Mouse (Mus musculus) kidney, embryonic 16.5 days (tissue): Measurements from ENCODE around the gene Spata13. TPM values are rescaled to one million over a fixed set of nuclear protein-coding genes. Genes with fewer than 3 reads are reported as not detected.

Source experiments
- ATAC-seq: fragments of 200-750 bp; cut with Nextera tagmentation; 2 replicates; pipeline ENCODE4 v1.8.0; 2017; ENCODE audit warnings: moderate TSS enrichment; ENCODE audit not compliant: low FRiP score, low TSS enrichment
- H3K27ac ChIP-seq: fragments of 300-500 bp; sonication (generic); 2 replicates; pipeline ENCODE4 v1.5.1; 2014; ENCODE audit warnings: low read length
- H3K27me3 ChIP-seq: fragments of 300-500 bp; sonication (generic); 2 replicates; pipeline ENCODE4 v1.6.1; 2014; ENCODE audit warnings: low read length, control low read depth, mixed read lengths; ENCODE audit not compliant: insufficient read depth
- H3K36me3 ChIP-seq: fragments of 300-500 bp; sonication (generic); 2 replicates; pipeline ENCODE4 v1.6.1; 2014; ENCODE audit warnings: low read length, control low read depth, mixed read lengths; ENCODE audit not compliant: insufficient read depth
- H3K4me1 ChIP-seq: fragments of 300-500 bp; sonication (generic); 2 replicates; pipeline ENCODE4 v1.6.1; 2014; ENCODE audit warnings: low read length, control low read depth, mixed read lengths; ENCODE audit not compliant: insufficient read depth
- H3K4me2 ChIP-seq: fragments of 300-500 bp; sonication (generic); replicated peaks from 2 replicates; pipeline ENCODE4 v1.6.1; 2014; ENCODE audit warnings: low read depth, low read length
- H3K4me3 ChIP-seq: fragments of 300-500 bp; sonication (generic); 2 replicates; pipeline ENCODE4 v1.5.1; 2014; ENCODE audit warnings: mild to moderate bottlenecking, low read length
- H3K9ac ChIP-seq: fragments of 300-500 bp; sonication (generic); replicated peaks from 2 replicates; pipeline ENCODE4 v1.6.1; 2014; ENCODE audit warnings: low read length
- H3K9me3 ChIP-seq: fragments of 300-500 bp; sonication (generic); 2 replicates; pipeline ENCODE4 v1.6.1; 2016; ENCODE audit warnings: low read length, control low read depth
- WGBS: fragments of 180-500 bp; shearing (Covaris S2); extraction: QIAGEN DNeasy Blood & Tissue Kit; methylation state at CpG from one replicate; pipeline ENCODE4 v1.1.7; 2014; 5-methylcytosine and 5-hydroxymethylcytosine counted together
- polyA plus RNA-seq: library from polyadenylated mRNA; unstranded; fragments of >200 nt; fragmentation: Nextera tagmentation; extraction: Ambion mirVana; gene quantifications from 2 replicates; pipeline ENCODE4 v1.2.1, GENCODE M21; 2015

Spata13 gene
- polyA plus RNA-seq, 1 experiment from 2014 or later = 68.1 TPM

DNA sequence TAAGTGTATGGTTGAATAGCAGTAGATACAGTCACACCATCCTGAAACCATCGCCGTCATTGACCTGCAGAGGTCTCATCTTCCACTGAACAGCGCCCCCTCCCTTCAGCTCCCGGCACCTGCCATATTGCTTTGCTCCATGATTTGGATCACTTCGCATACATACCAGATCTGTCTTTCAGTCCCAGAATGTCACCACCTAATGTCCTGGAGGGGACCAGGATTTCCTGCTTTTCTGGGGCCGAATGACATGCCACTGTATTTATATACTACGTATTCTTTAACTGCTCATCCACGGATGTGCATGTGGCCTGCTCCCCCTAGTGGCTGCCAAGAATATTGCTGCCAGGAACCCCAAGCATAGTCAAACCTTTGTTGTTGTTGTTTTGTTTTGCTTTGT lies 137.3 kb downstream of the Spata13 start:
- Histone ChIP-seq H3K9ac (no peak overlapping the region), H3K36me3 (no peaks in the 10 kb centered on the region), H3K4me1 (no peaks in the 10 kb centered on the region), H3K27me3 (no peaks in the 10 kb centered on the region), H3K4me3 (peak overlapping the region; percentile 35), H3K9me3 (no peaks in the 10 kb centered on the region), H3K4me2 (peak overlapping the region; percentile 57), H3K27ac (no peak overlapping the region)
- no peak for ATAC-seq
- 4% methylated on average over 8 of the region's 8 CpGs for WGBS

DNA sequence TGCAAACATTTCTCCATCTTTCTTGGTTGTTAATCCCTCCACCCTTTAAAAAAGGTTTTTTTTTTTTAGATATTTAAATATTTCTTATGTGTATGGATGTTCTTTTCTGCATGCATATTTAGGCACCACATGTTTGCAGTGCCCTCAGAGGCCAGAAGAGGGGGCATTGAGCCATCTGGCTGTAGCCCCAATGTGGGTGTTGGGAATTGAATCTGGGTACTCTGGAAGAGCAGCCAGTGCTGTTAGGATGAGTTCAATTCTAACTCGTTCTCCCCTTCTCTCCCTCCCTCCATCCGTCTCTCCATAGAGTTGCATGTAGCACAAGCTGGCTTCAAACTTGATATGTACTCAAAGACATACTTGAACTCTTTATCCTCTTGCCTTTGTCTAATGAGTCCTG lies 139.7 kb downstream of the Spata13 start:
- H3K27ac ChIP-seq = no peak overlapping the region
- WGBS = 89% methylated on average over 2 of the region's 2 CpGs

DNA sequence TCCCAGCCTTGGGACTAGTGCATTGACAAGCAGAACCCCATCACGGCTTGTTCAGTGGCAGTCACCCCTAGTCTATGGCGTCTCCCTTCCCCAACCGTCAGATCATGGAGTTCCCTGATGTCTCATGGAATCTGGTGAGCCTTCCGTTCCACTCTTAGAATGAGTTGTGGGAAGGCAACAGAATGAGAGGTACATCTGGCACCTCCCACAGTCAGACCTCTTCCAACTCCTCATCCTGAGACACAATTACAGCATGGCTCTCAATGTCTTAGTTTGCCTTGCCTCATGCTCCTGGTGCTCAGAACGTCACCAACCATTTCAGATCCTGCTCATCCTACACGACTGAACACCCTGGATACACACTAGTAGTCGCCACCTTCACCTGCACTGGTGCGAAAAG lies 142.7 kb downstream of the Spata13 start:
- Histone ChIP-seq H3K4me2 (no peak overlapping the region), H3K4me1 (no peaks in the 10 kb centered on the region), H3K9me3 (no peaks in the 10 kb centered on the region), H3K36me3 (no peaks in the 10 kb centered on the region), H3K27ac (no peak overlapping the region), H3K27me3 (no peaks in the 10 kb centered on the region), H3K9ac (no peak overlapping the region), H3K4me3 (no peak overlapping the region)
- WGBS = 80% methylated on average over 8 of the region's 8 CpGs
- no peak for ATAC-seq

More for the DNA sequence above, 139.7 kb downstream of the Spata13 start:
- Histone ChIP-seq H3K4me3 (no peak overlapping the region), H3K36me3 (no peaks in the 10 kb centered on the region), H3K27me3 (no peaks in the 10 kb centered on the region), H3K4me2 (no peak overlapping the region), H3K9ac (no peak overlapping the region), H3K4me1 (no peaks in the 10 kb centered on the region), H3K9me3 (no peaks in the 10 kb centered on the region)
- no peak for ATAC-seq

DNA sequence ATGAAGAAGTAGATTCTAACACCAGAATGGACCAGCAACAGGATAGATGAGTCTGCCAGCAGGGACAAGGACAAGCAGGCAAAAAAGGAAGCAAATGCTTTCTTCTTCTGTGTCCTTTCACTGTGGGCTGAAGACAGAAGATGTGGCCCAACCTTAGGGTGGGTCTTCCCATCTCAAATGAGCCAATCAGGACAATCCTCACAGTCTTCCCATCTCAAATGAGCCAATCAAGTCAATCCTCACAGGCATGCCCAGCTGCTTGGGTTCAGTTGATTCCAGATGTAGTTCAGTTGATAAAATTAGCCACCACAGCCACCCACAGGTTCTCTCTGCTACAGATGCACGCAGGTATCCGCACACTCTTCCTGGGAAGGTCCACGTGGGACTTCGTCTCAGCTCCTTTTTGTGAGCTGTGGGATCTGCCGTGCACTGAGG lies 143.7 kb downstream of the Spata13 start:
- no peak overlapping the region for H3K4me2 ChIP-seq
- no peak overlapping the region for H3K27ac ChIP-seq
- no peaks in the 10 kb centered on the region for H3K4me1 ChIP-seq
- no peak for ATAC-seq
- no peaks in the 10 kb centered on the region for H3K36me3 ChIP-seq
- no peaks in the 10 kb centered on the region for H3K27me3 ChIP-seq
- H3K9ac ChIP-seq = no peak overlapping the region
- H3K9me3 ChIP-seq = no peaks in the 10 kb centered on the region
- 86% methylated on average over 5 of the region's 5 CpGs for WGBS
- no peak overlapping the region for H3K4me3 ChIP-seq

DNA sequence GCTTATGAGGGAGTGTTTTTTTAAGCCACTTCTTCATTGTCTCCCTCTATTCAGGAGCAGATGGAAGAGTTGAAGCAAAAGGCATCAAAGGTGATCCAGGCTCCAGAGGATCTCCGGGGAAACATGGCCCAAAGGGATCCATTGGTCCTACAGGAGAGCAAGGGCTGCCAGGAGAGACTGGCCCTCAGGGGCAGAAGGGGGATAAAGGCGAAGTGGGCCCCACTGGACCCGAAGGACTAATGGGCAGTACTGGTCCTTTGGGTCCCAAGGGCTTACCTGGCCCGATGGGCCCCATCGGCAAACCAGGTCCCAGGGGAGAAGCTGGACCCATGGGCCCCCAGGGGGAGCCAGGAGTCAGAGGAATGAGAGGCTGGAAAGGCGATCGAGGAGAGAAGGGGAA lies 145.4 kb downstream of the Spata13 start:
- 98% methylated on average over 7 of the region's 7 CpGs for WGBS
- ATAC-seq = no peak
- no peak overlapping the region for H3K9ac ChIP-seq
- no peaks in the 10 kb centered on the region for H3K9me3 ChIP-seq
- no peaks in the 10 kb centered on the region for H3K27me3 ChIP-seq
- no peak overlapping the region for H3K4me2 ChIP-seq
- H3K27ac ChIP-seq = no peak overlapping the region
- no peaks in the 10 kb centered on the region for H3K4me1 ChIP-seq
- no peaks in the 10 kb centered on the region for H3K36me3 ChIP-seq
- H3K4me3 ChIP-seq = no peak overlapping the region

DNA sequence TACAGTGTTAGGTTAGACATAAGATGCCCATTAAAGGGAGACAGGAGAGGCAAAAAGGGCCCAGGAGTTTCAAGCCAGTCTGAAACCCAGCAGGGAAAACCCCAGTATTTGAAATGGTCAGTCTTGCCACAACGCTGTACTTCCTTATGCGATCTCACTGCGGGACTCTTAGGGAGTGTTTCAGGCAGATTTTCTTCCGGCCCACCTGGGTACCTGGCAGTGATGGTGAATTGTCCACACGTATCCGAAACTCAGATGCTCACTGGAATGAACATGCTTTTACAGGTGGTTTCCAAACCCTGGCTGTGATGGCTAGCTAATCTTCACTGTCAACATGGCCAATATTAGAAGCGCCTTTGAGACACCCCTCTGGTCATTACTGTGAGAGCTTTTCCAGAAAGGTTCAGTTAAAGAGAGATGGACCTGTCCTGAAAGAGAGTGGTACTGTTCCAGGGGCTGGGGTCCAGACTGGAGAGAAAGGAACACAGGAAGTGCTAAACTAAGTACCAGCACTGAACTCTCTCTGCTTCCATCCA lies 148.4 kb downstream of the Spata13 start:
- WGBS = 50% methylated on average over 7 of the region's 7 CpGs
- peaks cover 9% of the 10 kb centered on the region; the same call in 1 of the 2 replicates for H3K4me1 ChIP-seq
- no peaks in the 10 kb centered on the region for H3K9me3 ChIP-seq
- H3K36me3 ChIP-seq = no peaks in the 10 kb centered on the region
- no peak overlapping the region for H3K4me2 ChIP-seq
- H3K9ac ChIP-seq = no peak overlapping the region
- ATAC-seq = no peak
- H3K27me3 ChIP-seq = no peaks in the 10 kb centered on the region
- no peak overlapping the region for H3K4me3 ChIP-seq
- no peak overlapping the region for H3K27ac ChIP-seq

DNA sequence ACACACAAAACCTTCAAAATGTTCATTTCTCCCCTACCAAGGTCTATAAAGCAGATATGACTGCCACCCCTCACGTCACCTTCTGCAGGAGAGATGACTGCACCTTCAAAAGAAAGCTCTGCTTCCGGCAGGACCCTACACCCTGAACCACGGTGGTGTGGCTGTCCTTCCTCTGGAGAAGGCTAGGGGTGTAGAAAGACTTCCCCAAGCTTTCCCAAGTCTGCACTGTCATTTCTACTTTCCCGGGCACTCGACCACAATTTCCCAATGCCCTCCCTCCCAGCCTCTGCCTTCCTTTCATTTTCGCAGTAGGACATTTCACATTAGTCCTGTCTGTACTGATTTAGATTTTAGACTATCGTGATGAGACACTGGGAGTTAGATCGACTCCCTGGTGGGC lies 149.4 kb downstream of the Spata13 start:
- peaks cover 9% of the 10 kb centered on the region; the same call in 1 of the 2 replicates for H3K4me1 ChIP-seq
- no peak for ATAC-seq
- peaks cover 8% of the 10 kb centered on the region; the same call in 1 of the 2 replicates for H3K36me3 ChIP-seq
- H3K9ac ChIP-seq = no peak overlapping the region
- H3K4me2 ChIP-seq = no peak overlapping the region
- WGBS = 50% methylated on average over 8 of the region's 8 CpGs
- H3K27me3 ChIP-seq = no peaks in the 10 kb centered on the region
- no peak overlapping the region for H3K27ac ChIP-seq
- no peaks in the 10 kb centered on the region for H3K9me3 ChIP-seq
- no peak overlapping the region for H3K4me3 ChIP-seq

DNA sequence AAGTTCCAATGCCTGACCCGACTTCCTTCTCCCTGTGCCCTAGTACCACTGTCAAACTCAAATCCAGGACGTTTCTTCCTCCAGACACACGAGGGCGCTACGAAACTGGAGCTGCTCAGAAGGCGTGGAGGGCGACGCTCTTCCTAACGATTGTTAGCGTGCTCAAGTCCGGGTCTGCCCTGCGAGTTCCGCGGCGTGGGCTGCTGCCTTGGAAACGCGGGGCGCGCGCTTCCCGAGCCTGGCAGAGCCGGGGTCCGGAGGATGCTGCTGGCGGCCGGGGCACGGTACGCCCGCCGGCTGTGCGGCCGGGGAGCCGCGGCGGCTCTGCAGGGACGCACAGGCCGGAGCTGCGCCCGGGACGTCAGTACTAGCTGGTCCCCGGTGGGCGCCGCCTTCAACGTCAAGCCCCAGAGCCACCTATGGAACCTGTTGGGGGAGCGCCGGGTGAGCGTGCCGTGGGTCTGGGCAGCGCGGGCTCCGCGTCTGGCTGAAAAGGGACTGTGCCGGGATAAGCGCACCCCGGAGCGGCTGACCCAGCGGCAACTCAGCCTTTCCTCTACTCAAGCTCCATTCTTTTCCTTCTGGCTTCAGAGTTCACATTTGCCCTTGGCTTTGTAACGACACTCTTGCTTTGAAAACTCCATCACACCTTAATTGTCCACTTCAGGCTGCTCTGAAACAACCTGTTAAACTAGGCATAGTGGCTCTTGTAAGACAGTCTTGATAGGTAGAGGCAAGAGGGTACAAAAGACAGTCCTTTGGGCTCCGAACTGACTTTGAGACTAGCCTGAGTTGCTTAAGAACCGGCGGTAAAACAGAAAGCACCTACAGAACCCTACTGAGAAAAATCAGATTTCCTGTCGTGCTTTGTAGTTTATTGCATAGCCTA lies 150.9 kb downstream of the Spata13 start, which contains the start of gene Mipep:
Mipep (plus strand) TSS at position 147 of the 889 bp plus-strand sequence.
- peak; percentile 90 for ATAC-seq
- under 1% methylated on average over 61 of the region's 61 CpGs for WGBS
- H3K27ac ChIP-seq = no peak within 1 kb of the TSS
- no peaks in the 10 kb centered on the region for H3K27me3 ChIP-seq
- no peaks in the 10 kb centered on the region for H3K9me3 ChIP-seq
- peak within 1 kb of the TSS; percentile 81 for H3K9ac ChIP-seq
- peak within 1 kb of the TSS; percentile 79 for H3K4me3 ChIP-seq
- peaks cover 9% of the 10 kb centered on the region; the same call in 1 of the 2 replicates for H3K36me3 ChIP-seq
- peak within 1 kb of the TSS; percentile 71 for H3K4me2 ChIP-seq
- H3K4me1 ChIP-seq = peaks cover 9% of the 10 kb centered on the region; the same call in 1 of the 2 replicates

DNA sequence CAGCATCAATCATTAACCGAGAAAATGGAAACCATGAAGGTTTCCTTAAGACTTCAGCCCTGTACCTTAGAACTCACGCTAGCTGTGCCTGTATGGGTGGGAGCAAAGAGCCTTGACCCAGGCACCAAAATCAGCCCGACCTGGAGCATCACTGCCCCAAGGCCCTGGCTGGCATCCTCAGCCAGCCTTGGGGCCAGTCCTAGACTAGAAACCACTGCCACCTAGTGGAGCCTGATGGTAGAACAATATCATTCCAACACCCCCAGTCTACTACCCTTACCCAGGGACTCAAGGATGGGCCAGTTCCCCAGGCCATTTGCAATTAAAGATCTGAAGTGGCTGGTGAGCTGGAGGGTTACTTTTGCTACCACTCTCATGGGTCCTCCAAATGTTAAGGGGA lies 156.3 kb downstream of the Spata13 start:
- Histone ChIP-seq H3K27ac (no peak overlapping the region), H3K4me3 (no peak overlapping the region), H3K36me3 (peaks cover 20% of the 10 kb centered on the region; the same call in 1 of the 2 replicates), H3K4me1 (peaks cover 8% of the 10 kb centered on the region; the same call in 1 of the 2 replicates), H3K27me3 (no peaks in the 10 kb centered on the region), H3K4me2 (no peak overlapping the region), H3K9me3 (no peaks in the 10 kb centered on the region), H3K9ac (no peak overlapping the region)
- ATAC-seq = peak; percentile 51; the same call in 1 of the 2 replicates
- WGBS = 38% methylated on average over 3 of the region's 3 CpGs
